Mouse (Mus musculus) neural tube, embryonic 14.5 days (tissue): ENCODE results near the gene Tlk1. TPM values are rescaled to one million over a fixed set of nuclear protein-coding genes. Genes with fewer than 3 reads are reported as not detected.

Source experiments
- ATAC-seq: fragments of 200-750 bp; cut with Nextera tagmentation; 2 replicates; pipeline ENCODE4 v1.8.0; 2017; ENCODE audit warnings: low read depth, mild to moderate bottlenecking, moderate TSS enrichment, moderate library complexity
- H3K27ac ChIP-seq: fragments of 300-500 bp; sonication (generic); 2 replicates; pipeline ENCODE4 v1.5.1; 2014; ENCODE audit warnings: low read depth, mild to moderate bottlenecking, control low read depth, low read length, moderate library complexity, mixed read lengths
- H3K27me3 ChIP-seq: fragments of 300-500 bp; sonication (generic); 2 replicates; pipeline ENCODE4 v1.6.1; 2014; ENCODE audit warnings: low read length; ENCODE audit not compliant: control insufficient read depth, insufficient read depth
- H3K36me3 ChIP-seq: fragments of 300-500 bp; sonication (generic); 2 replicates; pipeline ENCODE4 v1.6.1; 2014; ENCODE audit warnings: low read length, mixed read lengths; ENCODE audit not compliant: control insufficient read depth, insufficient read depth
- H3K4me1 ChIP-seq: fragments of 300-500 bp; sonication (generic); 2 replicates; pipeline ENCODE4 v1.6.1; 2014; ENCODE audit warnings: low read length; ENCODE audit not compliant: control insufficient read depth, insufficient read depth
- H3K4me2 ChIP-seq: fragments of 300-500 bp; sonication (generic); 2 replicates; pipeline ENCODE4 v1.6.1; 2014; ENCODE audit warnings: mild to moderate bottlenecking, low read depth, low read length, control low read depth
- H3K4me3 ChIP-seq: fragments of 300-500 bp; sonication (generic); 2 replicates; pipeline ENCODE4 v1.5.1; 2014; ENCODE audit warnings: low read depth, low read length, control low read depth, mixed read lengths
- H3K9ac ChIP-seq: fragments of 300-500 bp; sonication (generic); replicated peaks from 2 replicates; pipeline ENCODE4 v1.6.1; 2014; ENCODE audit warnings: low read depth, mild to moderate bottlenecking, control low read depth, low read length, mixed read lengths
- H3K9me3 ChIP-seq: fragments of 300-500 bp; sonication (generic); 2 replicates; pipeline ENCODE4 v1.6.1; 2016; ENCODE audit warnings: low read length; ENCODE audit not compliant: control insufficient read depth
- WGBS: fragments of 180-500 bp; shearing (Covaris S2); extraction: QIAGEN DNeasy Blood & Tissue Kit; methylation state at CpG from one replicate; pipeline ENCODE4 v1.1.7; 2014; 5-methylcytosine and 5-hydroxymethylcytosine counted together
- polyA plus RNA-seq: library from polyadenylated mRNA; unstranded; fragments of >200 nt; fragmentation: Nextera tagmentation; extraction: Ambion mirVana; gene quantifications from 2 replicates; pipeline ENCODE4 v1.2.1, GENCODE M21; 2014

Tlk1 gene
- polyA plus RNA-seq, 1 experiment from 2014 or later = 28.2 TPM

DNA sequence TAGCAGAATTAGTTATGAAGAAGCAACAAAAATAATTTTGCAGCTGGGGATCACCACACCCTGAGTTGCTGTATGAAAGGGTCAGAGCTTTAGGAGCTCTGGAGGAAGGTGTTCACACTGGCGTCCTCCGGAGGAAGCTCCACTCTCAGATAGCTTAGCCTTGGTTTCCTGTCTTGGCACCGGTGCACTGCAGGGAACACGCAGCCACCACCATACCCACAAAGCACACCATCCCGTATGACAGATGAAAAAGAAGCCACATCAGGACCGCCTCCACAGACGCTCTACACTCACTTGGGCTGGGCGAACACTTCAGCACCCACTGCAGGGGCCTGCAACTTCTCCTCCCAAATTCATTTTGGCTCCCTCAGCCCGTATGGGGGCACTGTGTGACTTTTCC, 124.0 kb downstream of the Tlk1 start:
- ATAC-seq = no peak

DNA sequence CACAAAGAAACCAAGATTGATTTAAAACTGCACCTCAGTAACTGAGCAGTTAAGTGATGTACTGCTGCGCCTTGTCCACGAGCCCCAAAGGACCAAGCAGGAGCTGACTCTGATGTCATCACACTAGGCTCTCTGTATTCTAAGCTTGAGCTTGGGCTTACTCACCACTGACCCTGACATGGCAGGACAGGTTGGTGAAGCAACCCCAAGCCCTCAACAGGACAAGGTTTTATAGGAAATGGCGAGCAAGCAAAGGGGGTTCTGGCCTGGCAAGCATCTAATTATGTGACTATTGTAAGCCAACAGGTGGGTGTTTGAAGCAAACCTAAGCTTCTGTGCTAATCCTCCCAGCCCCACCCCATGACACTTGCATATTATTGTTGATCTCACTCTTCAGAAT, 124.7 kb downstream of the Tlk1 start:
- WGBS = 90% methylated on average over 3 of the region's 3 CpGs
- no peaks in the 10 kb centered on the region for H3K9me3 ChIP-seq
- no peak for ATAC-seq
- H3K9ac ChIP-seq = no peak overlapping the region
- no peaks in the 10 kb centered on the region for H3K36me3 ChIP-seq
- no peak overlapping the region for H3K4me2 ChIP-seq
- H3K4me3 ChIP-seq = no peak overlapping the region
- H3K4me1 ChIP-seq = no peaks in the 10 kb centered on the region
- H3K27me3 ChIP-seq = no peaks in the 10 kb centered on the region
- no peak overlapping the region for H3K27ac ChIP-seq

More for the DNA sequence above, 124.0 kb downstream of the Tlk1 start:
- Histone ChIP-seq H3K4me2 (no peak overlapping the region), H3K36me3 (no peaks in the 10 kb centered on the region), H3K9ac (no peak overlapping the region), H3K27me3 (no peaks in the 10 kb centered on the region), H3K4me3 (no peak overlapping the region), H3K27ac (no peak overlapping the region), H3K9me3 (no peaks in the 10 kb centered on the region), H3K4me1 (no peaks in the 10 kb centered on the region)
- WGBS = 76% methylated on average over 9 of the region's 9 CpGs

DNA sequence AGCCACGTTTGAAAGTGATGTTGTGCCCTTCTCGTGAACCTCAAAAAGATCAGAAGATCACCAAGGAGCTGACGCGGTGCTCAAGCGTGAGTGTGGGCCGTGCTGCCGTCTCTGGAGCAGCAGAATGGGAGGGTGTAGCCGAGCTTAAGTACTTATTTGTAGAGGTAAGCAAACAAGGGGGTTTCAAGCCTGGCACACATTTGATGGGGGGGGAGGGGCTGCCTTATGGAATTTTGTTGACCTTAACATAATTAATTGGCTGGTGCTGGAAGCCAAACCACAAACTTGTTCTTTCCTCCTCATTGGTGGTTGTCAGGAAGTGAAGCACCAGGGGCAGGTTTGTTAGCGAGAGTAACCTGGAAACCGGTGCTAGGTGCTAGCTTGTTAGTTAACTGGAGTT, 129.8 kb downstream of the Tlk1 start:
- Histone ChIP-seq H3K4me3 (no peak overlapping the region), H3K4me1 (no peaks in the 10 kb centered on the region), H3K27ac (no peak overlapping the region), H3K27me3 (no peaks in the 10 kb centered on the region), H3K4me2 (no peak overlapping the region), H3K9ac (no peak overlapping the region), H3K36me3 (no peaks in the 10 kb centered on the region), H3K9me3 (no peaks in the 10 kb centered on the region)
- no peak for ATAC-seq
- WGBS = 96% methylated on average over 10 of the region's 10 CpGs

DNA sequence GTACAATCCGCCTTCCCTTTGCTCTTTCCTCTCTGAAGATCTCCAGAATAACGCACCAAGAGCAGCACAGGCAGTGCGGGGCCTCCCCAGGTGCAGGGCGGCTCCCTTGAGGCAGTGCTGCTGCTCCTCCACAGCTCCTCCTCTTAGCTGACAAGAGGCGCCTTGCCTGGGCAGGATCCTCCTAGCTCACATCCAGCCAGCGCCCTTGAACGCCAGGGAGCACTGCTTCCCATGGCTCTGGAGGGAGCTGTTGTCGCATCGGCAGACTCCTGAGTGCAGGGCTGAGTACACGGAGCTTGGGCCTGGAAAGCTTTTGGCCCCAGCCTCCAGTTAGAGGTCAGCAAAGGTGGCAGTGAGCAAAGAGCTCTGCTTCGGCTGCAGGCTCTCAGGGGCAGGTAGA, 135.3 kb downstream of the Tlk1 start:
- ATAC-seq = no peak
- Histone ChIP-seq H3K4me3 (no peak overlapping the region), H3K4me1 (no peaks in the 10 kb centered on the region), H3K36me3 (peaks cover 41% of the 10 kb centered on the region), H3K27me3 (no peaks in the 10 kb centered on the region), H3K4me2 (no peak overlapping the region), H3K9ac (no peak overlapping the region), H3K9me3 (no peaks in the 10 kb centered on the region), H3K27ac (no peak overlapping the region)
- WGBS = 87% methylated on average over 11 of the region's 11 CpGs

DNA sequence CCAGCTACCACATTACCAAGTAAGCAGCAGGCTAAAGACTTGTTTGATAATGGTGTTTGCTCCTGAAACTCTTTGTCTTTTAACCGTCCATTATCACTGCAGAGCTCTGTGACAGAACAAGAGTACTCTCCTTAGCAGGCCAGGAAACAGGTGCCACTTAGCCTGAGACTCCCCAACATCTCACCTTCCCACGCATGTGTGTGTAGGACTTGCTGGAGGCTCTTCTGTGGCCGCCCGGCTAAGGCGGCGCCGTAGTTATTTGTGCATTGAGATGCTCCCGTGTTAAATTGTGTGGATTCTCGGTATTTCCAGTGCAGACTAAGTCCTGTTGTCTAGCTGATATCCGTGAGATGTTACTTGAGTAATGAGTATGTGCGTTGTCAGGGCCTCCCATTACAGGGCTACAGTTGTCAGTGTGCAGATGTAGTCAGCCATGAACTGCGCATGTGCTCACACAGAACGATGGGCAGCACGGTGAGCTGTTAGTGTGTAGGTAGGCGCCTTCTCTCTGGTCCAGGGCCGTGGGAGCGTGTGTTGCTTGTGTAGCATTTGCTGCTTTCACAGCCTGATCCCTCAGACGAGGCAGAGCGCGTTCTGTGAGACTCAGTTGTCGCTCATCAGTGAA, 137.0 kb downstream of the Tlk1 start:
- no peak overlapping the region for H3K27ac ChIP-seq
- 96% methylated on average over 21 of the region's 21 CpGs for WGBS
- H3K9me3 ChIP-seq = no peaks in the 10 kb centered on the region
- H3K27me3 ChIP-seq = no peaks in the 10 kb centered on the region
- no peaks in the 10 kb centered on the region for H3K4me1 ChIP-seq
- no peak for ATAC-seq
- no peak overlapping the region for H3K9ac ChIP-seq
- H3K4me3 ChIP-seq = no peak overlapping the region
- H3K4me2 ChIP-seq = no peak overlapping the region
- H3K36me3 ChIP-seq = peaks cover 58% of the 10 kb centered on the region

DNA sequence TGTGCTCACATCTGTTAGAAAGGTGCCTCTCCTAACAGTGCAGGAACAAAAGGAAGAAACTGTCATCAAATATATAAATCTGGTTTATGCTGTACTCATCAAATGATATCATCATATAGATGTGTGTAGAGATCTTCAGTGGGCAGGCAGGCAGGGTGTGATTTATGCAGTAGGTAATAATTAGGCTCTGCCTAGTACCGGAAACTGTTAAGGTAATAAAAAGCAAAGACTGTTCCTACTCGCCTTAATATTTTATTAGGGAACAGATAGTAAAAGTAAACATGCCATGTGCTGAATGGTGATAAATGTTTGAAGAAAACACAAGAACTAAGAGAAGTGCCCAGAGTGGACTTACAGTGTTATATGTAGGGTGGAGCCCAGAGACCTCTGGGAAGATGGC, 143.2 kb downstream of the Tlk1 start:
- H3K27me3 ChIP-seq = no peaks in the 10 kb centered on the region
- H3K9ac ChIP-seq = no peak overlapping the region
- no peak for ATAC-seq
- H3K4me2 ChIP-seq = no peak overlapping the region
- H3K27ac ChIP-seq = no peak overlapping the region
- no peak overlapping the region for H3K4me3 ChIP-seq
- 61% methylated on average over 2 of the region's 2 CpGs for WGBS
- H3K4me1 ChIP-seq = no peaks in the 10 kb centered on the region
- H3K36me3 ChIP-seq = peaks cover 56% of the 10 kb centered on the region
- no peaks in the 10 kb centered on the region for H3K9me3 ChIP-seq

DNA sequence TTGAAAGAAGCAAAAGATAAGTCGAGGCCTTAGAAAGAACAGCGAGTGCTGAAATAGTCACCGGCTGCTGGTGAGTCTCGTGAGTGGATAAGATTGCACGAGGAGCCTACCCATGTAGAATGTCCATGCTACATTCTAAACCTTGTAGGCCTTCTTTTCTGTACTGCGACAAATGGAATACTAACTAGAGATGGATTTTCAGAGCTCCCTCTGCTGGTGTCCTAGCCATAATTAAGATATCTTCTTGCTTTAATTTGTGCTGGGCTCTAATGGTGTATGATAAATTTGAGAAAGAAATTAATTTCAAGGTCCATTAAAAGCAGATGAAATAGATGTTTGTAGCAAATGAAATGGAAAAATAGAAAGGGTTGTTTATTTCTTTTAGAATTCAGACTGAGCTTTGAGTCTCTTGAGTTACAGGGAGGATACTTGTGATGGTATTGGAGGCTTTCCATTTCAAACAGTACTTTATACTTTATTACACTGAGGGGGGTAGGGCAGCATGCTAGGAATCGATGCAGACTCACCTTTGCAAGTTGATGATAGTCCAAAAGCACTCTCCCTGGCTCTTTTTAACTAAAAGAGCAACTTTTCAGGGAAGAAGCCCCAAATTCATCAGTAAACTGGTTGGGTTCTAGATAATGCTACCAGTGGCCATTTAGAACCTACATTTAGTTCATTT, 151.9 kb downstream of the Tlk1 start:
- no peaks in the 10 kb centered on the region for H3K27me3 ChIP-seq
- H3K9me3 ChIP-seq = no peaks in the 10 kb centered on the region
- no peak overlapping the region for H3K4me3 ChIP-seq
- WGBS = 80% methylated on average over 7 of the region's 7 CpGs
- no peak for ATAC-seq
- H3K4me2 ChIP-seq = no peak overlapping the region
- H3K9ac ChIP-seq = no peak overlapping the region
- no peak overlapping the region for H3K27ac ChIP-seq
- no peaks in the 10 kb centered on the region; the same call in 1 of the 2 replicates for H3K36me3 ChIP-seq
- no peaks in the 10 kb centered on the region for H3K4me1 ChIP-seq

DNA sequence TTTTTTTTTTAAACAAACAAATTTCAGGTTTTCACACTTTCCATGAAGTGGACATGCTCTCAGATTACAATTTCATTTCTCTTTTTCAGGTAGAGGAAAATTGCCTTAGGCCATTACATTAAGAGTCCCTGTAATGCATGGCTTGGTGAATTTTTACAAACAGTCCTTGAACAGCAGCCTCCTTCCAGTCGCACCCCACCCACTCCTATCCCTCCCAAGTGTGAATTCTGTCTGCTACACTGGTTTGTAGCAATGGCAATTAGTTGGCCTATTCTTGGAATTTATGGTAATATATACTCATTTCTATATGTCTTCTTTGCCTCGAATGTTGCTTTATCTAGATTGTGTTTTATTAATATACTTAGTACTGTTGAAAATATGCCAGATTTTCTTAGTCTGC, 153.1 kb downstream of the Tlk1 start:
- Histone ChIP-seq H3K27ac (no peak overlapping the region), H3K4me3 (no peak overlapping the region), H3K4me1 (no peaks in the 10 kb centered on the region), H3K36me3 (no peaks in the 10 kb centered on the region), H3K4me2 (no peak overlapping the region), H3K9me3 (no peaks in the 10 kb centered on the region), H3K9ac (no peak overlapping the region), H3K27me3 (no peaks in the 10 kb centered on the region)
- WGBS = 90% methylated on average over 2 of the region's 2 CpGs
- ATAC-seq = no peak

DNA sequence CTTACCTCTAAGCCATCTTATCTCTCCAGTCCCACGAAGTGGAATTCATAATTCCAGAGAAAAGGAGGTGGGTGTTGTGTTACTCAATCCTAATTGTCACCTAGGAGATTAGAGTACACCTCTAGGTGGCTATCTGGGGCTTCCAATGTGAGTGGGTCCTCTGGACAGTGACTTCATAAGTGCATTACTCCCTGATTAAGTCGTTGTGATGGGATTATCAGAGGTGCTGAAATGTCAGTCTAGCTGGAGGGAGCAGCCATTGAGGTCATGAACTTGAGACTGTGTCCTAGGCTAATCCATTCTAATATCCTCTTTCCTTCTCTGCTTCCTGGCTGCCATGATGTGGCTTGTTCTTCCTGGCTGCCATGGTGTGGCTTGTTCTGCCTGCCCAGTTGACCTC, 155.6 kb downstream of the Tlk1 start:
- no peaks in the 10 kb centered on the region for H3K36me3 ChIP-seq
- WGBS = 75% methylated on average over 2 of the region's 2 CpGs
- no peak overlapping the region for H3K4me3 ChIP-seq
- H3K4me1 ChIP-seq = no peaks in the 10 kb centered on the region
- H3K4me2 ChIP-seq = no peak overlapping the region
- H3K27me3 ChIP-seq = no peaks in the 10 kb centered on the region
- no peak overlapping the region for H3K27ac ChIP-seq
- ATAC-seq = no peak
- H3K9me3 ChIP-seq = no peaks in the 10 kb centered on the region
- H3K9ac ChIP-seq = no peak overlapping the region
